Mouse (Mus musculus) layer of hippocampus, adult 6 months (tissue): ENCODE measurements around the gene Pgbd1. TPM values are rescaled to one million over a fixed set of nuclear protein-coding genes. Genes with fewer than 3 reads are reported as not detected.

ENCODE experiments used
- long read RNA-seq, 2 experiments: library from polyadenylated mRNA; unstranded; transcript quantifications; one replicate each; pipeline ENCODE4 v2.0.0; 2019 to 2020
- microRNA-seq: library from miRNA; unstranded; fragments of <30 nt; microRNA quantifications from one replicate; pipeline ENCODE4 v1.2.0, GENCODE M21; 2020
- polyA plus RNA-seq: library from polyadenylated mRNA; unstranded; fragments of <200 nt; fragmentation: Nextera tagmentation; gene quantifications from 2 replicates; pipeline ENCODE4 v1.2.3, GENCODE M21; 2021

The Pgbd1 gene
- 0.99 and 1.1 TPM in 2 replicates for polyA plus RNA-seq
- long read RNA-seq, experiment 1, partial matches to known transcripts = 0 of 4 reads
- long read RNA-seq, experiment 1, other reads (novel, unspliced or antisense) = 2 of 4 reads
- long read RNA-seq, experiment 2, partial matches to known transcripts = 0 of 8 reads
- long read RNA-seq, experiment 2, other reads (novel, unspliced or antisense) = 3 of 8 reads

DNA sequence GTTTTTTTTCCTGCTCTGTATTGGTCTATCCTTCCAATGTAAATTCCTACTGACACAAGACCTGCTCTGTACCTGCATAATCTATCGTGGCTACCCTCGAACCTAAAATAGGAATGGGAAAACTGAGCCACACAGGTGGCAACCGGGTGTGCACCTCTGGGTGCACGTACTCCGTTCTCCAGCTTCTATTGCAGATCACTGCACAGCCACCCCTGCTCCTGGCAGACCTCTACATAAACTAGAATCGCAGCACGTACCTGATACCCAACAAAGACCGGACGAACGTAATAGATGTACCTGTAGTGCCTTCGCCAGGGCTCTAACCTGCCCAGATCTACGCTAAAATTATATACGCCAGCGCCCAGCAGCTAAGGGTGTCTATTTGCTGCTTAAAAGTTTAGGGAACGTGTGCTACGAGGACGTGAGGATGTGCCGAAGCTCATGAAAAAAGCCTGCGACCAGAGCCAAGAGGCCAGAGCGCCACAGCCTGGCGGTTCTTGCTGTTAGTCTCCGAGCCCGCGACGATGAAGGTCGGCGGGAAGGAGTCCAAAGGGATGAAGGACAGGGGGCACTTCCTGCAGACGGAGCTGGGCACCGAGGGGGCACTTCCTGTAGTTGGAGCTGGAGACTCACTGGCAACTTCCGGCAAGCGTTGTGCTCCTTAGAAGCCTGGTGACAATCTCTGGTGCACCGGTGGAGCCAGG, at the start of gene Pgbd1:
TSS of gene Pgbd1 (minus strand) at position 556 of the 704 bp plus-strand sequence.

DNA sequence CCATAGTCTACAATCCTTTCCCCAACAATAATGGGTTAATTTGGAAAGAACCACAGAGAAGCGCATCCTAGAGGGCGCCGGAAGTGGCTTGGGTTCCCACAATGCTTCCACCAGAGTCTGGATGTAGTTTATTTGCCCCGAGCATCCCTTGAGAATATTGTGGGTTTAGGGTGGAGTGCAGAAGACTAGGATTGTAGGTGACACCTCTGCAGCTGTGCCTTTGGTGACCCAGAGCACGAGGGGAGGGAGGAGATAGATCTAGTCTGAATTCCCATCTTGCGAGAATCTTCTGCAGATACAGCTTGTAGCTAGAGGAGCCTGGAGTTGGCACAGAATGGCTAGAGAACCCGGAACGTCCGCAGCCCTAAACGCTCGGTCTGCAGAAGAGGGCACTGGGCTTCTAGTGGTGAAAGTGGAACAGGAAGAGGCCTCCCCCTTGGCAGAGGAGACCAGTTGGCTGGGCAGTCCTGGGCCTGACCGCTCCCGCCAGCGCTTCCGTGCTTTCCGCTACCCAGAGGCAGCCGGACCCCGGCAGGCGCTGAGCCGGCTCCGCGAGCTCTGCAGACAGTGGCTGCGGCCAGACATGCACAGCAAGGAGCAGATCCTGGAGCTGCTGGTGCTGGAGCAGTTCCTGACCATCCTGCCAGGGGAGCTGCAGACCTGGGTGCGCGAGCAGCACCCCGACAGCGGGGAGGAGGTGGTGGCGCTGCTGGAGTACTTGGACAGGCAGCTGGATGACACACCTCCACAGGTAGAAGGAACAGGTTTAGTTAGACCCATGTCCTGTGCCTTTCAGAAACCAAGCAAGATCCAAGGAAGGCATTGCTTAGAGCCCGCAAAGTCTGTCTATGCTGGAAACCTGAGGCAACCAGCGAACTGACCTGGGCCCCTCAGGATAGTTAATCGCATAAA, 38.2 kb upstream of the Pgbd1 start, which contains the start of the genes Zkscan4 and Gm10065:
TSS of gene Zkscan4 (plus strand) at position 149 of the 912 bp plus-strand sequence.
TSS of gene Gm10065 (minus strand) at position 683 of the 912 bp plus-strand sequence.

GRCm38 (mm10) chr13:21468061-21469019, 27.5 kb upstream of the Pgbd1 start, which contains the start of gene Nkapl:
TSS of gene Nkapl (minus strand) at chr13:21468509.

DNA sequence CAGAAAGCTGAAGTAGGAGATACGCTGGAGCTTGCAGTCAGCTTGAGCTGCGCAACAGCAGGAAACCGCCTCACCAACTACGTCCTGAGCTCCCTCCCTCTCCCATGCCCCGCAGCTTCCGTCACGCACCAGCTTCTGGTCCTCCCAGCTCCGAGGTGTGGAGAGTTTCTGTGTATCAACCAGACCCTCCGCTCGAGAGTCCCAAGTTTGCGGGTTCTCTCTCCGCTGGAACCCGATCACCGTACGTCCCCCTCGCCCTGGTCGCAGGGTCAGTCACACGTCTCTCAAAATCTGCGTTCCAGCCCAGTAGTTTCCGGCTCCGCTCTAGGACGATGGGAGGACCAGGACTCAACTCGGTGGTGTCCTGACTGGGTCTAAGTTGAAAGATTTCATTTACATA, 12.6 kb upstream of the Pgbd1 start, which contains the start of gene Zscan26:
TSS of gene Zscan26 (minus strand) at position 282 of the 400 bp plus-strand sequence.

DNA sequence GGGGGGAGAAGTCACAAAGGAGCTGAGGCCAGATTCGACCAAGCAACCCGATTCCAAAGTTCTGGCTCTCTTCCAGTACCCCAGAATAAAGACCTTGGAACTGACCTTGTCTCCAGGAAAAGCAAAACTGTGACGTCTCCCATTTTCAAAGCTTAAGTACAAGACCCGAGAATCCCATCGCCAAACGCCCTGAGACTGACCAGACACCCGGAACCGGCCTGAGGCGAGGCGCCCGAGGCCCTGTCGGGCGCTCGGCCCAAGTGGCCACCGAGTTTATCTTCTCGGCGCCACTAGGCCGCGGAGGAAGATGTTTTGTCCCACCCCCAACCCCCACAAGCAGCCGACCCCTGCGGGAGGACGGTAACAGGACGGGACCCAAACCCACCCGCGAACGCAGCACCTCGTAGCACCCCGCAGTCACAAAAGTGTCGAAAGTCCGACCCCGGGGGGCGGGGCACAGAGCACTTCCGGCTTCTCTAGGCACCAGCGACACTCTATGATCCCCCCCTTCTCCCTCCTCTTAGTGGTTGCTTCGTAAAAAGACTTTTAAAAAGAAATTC, 38.5 kb downstream of the Pgbd1 start, which contains the start of gene Zkscan3:
TSS of gene Zkscan3 (minus strand) at position 469 of the 560 bp plus-strand sequence.

Small RNA genes lying within 50 kb of the gene (microRNA-seq; reads per million reads assigned to microRNA genes)
- gene Mir1896 (not detected), gene Mir6942 (not detected)

Other genes with a start within 250 kb of the Pgbd1 start
- gene Gpx5, start 148.3 kb downstream of the Pgbd1 start, polyA plus RNA-seq = not detected in 2 replicates
- gene Gpx6, start 128.9 kb downstream of the Pgbd1 start, polyA plus RNA-seq = not detected in 2 replicates
- gene Olfr1367, start 94.1 kb downstream of the Pgbd1 start, polyA plus RNA-seq = not detected in 2 replicates
- 5.1 and 5.6 TPM in 2 replicates for gene Zscan12, start 78.2 kb downstream of the Pgbd1 start, polyA plus RNA-seq
- gene Zkscan3, start 38.3 kb downstream of the Pgbd1 start, polyA plus RNA-seq = 11.7 and 13.0 TPM in 2 replicates
- gene Zscan26, start 12.7 kb upstream of the Pgbd1 start, polyA plus RNA-seq = 39.6 and 60.7 TPM in 2 replicates
- 1.4 and 1.6 TPM in 2 replicates for gene Nkapl, start 27.5 kb upstream of the Pgbd1 start, polyA plus RNA-seq
- 3.1 and 3.3 TPM in 2 replicates for gene Zkscan4, start 37.8 kb upstream of the Pgbd1 start, polyA plus RNA-seq
- gene Gm10065, start 38.4 kb upstream of the Pgbd1 start, polyA plus RNA-seq = 1.8 TPM in 1 of 2 replicates, not detected in the other
- 1.8 and 2.1 TPM in 2 replicates for gene AK157302, start 54.2 kb upstream of the Pgbd1 start, polyA plus RNA-seq
- gene Gm11273, start 60.4 kb upstream of the Pgbd1 start, polyA plus RNA-seq = 13.0 and 13.4 TPM in 2 replicates
- gene Zkscan8, start 90.1 kb upstream of the Pgbd1 start, polyA plus RNA-seq = 1.6 and 2.7 TPM in 2 replicates
- gene Olfr1366, start 101.8 kb upstream of the Pgbd1 start, polyA plus RNA-seq = 0.10 TPM in 1 of 2 replicates, not detected in the other
- gene Olfr1535, start 118.8 kb upstream of the Pgbd1 start, polyA plus RNA-seq = 0.06 TPM in 1 of 2 replicates, not detected in the other
- not detected in 2 replicates for gene Olfr1364, start 140.7 kb upstream of the Pgbd1 start, polyA plus RNA-seq
- not detected in 2 replicates for gene Olfr1362, start 173.0 kb upstream of the Pgbd1 start, polyA plus RNA-seq
- gene Olfr11, start 201.5 kb upstream of the Pgbd1 start, polyA plus RNA-seq = not detected in 2 replicates
- not detected in 2 replicates for gene Olfr1361, start 222.3 kb upstream of the Pgbd1 start, polyA plus RNA-seq
- gene Olfr1360, start 236.3 kb upstream of the Pgbd1 start, polyA plus RNA-seq = not detected in 2 replicates